In genomic region chr3:67930424-67931133, GRCm38 (mm10) we compare ENCODE assay signal across 29 mouse cellular contexts. TPM values are rescaled to one million over a fixed set of nuclear protein-coding genes. Genes with fewer than 3 reads are reported as not detected.
DNase-seq lines count a peak whose midpoint lies in the region; ATAC-seq and TF ChIP-seq lines count a peak whose summit lies in the region.
"Had no signal": no experiment of that assay in that cellular context is flagged by ENCODE, and none has a peak within 500 bp of the region (broad histone marks: within the 10 kb centered on the region; RNA-seq: fewer than 3 reads in every experiment).

No protein-coding gene starts in this region.

- no peak for TF ChIP-seq POLR2A in brain, embryonic 14.5 days (IDR thresholded peaks at IDR 0.05; ENCODE audit: borderline replicate concordance, extremely low read depth, insufficient read depth, insufficient read length, poor library complexity, severe bottlenecking)

- ATAC-seq in forebrain, postnatal 0 days: peak; percentile 12; the same call in 1 of the 2 replicates
- ATAC-seq in forebrain, embryonic 13.5 days: no peak
- ATAC-seq in hindbrain, embryonic 15.5 days (ENCODE audit: low FRiP score, low read depth): peak; percentile 69; the same call in 1 of the 2 replicates
- no peak for ATAC-seq in hindbrain, embryonic 11.5 days (ENCODE audit: low FRiP score)
- ATAC-seq: activated CD4-positive, CD25-positive, alpha-beta regulatory T cell, adult 4 months; Patski had no signal

- no peak overlapping the region for H3K4me3 ChIP-seq in forebrain, postnatal 0 days (ENCODE audit: low read depth, low read length)
- no peak overlapping the region for H3K4me3 ChIP-seq in forebrain, embryonic 13.5 days
- H3K4me3 ChIP-seq in hindbrain, embryonic 15.5 days: no peak overlapping the region
- no peak overlapping the region for H3K4me3 ChIP-seq in hindbrain, embryonic 11.5 days (ENCODE audit: low read depth, low read length)
- H3K4me3 ChIP-seq: embryonic facial prominence, embryonic 13.5 days; embryonic facial prominence, embryonic 15.5 days; erythroblast, embryonic 14.5 days; forebrain, embryonic 10.5 days; forebrain, embryonic 12.5 days had no signal

- H3K36me3 ChIP-seq in forebrain, postnatal 0 days (ENCODE audit: insufficient read depth): no peaks in the 10 kb centered on the region
- H3K36me3 ChIP-seq in forebrain, embryonic 13.5 days (ENCODE audit: poor library complexity, severe bottlenecking): no peaks in the 10 kb centered on the region
- H3K36me3 ChIP-seq in hindbrain, embryonic 15.5 days: no peaks in the 10 kb centered on the region
- H3K36me3 ChIP-seq in hindbrain, embryonic 11.5 days (ENCODE audit: control insufficient read depth, insufficient read depth, low read length): no peaks in the 10 kb centered on the region
- H3K36me3 ChIP-seq: embryonic facial prominence, embryonic 13.5 days; embryonic facial prominence, embryonic 15.5 days; forebrain, embryonic 10.5 days; forebrain, embryonic 12.5 days had no signal

- H3K27me3 ChIP-seq in forebrain, postnatal 0 days (ENCODE audit: insufficient read depth, low read length): no peaks in the 10 kb centered on the region
- H3K27me3 ChIP-seq in forebrain, embryonic 13.5 days: no peaks in the 10 kb centered on the region
- H3K27me3 ChIP-seq in hindbrain, embryonic 15.5 days: no peaks in the 10 kb centered on the region
- no peaks in the 10 kb centered on the region for H3K27me3 ChIP-seq in hindbrain, embryonic 11.5 days (ENCODE audit: control insufficient read depth, insufficient read depth, low read length)
- H3K27me3 ChIP-seq: embryonic facial prominence, embryonic 13.5 days; embryonic facial prominence, embryonic 15.5 days; forebrain, embryonic 12.5 days had no signal

- DNase-seq in forebrain, postnatal 0 days: no peak
- no peak for DNase-seq in hindbrain, embryonic 11.5 days (ENCODE audit: low spot score)
- DNase-seq in brain, embryonic 14.5 days (ENCODE audit: low read depth): peak; percentile 33
- no peak for DNase-seq in Muller cell, postnatal 12 days (ENCODE audit: inconsistent ontology term)
- DNase-seq: adrenal gland, adult 8-10 months; adrenal gland, postnatal 14 days; adrenal gland, postnatal 36 days; cerebellum, adult 11 months; cerebellum, adult 18-20 months; cerebellum, adult 8-10 months; cerebellum, adult 9-11 months; cerebellum, postnatal 14 days; cerebellum, postnatal 36 days; embryo, embryonic 11 days had no signal

- 68% methylated on average over 10 of the region's 10 CpGs for WGBS in forebrain, postnatal 0 days
- 75% methylated on average over 10 of the region's 10 CpGs for WGBS in forebrain, embryonic 13.5 days
- 64% methylated on average over 10 of the region's 10 CpGs for WGBS in hindbrain, embryonic 15.5 days
- 82% methylated on average over 10 of the region's 10 CpGs for WGBS in hindbrain, embryonic 11.5 days

- no peak for TF ChIP-seq CTCF in forebrain, postnatal 0 days (IDR thresholded peaks at IDR 0.05; ENCODE audit: low read depth)
- TF ChIP-seq CTCF in brain, embryonic 14.5 days (IDR thresholded peaks at IDR 0.05; ENCODE audit: borderline replicate concordance, extremely low read depth, insufficient read depth, insufficient read length): no peak

- H3K27ac ChIP-seq in forebrain, postnatal 0 days (ENCODE audit: low read depth, low read length): no peak overlapping the region
- no peak overlapping the region for H3K27ac ChIP-seq in forebrain, embryonic 13.5 days
- H3K27ac ChIP-seq in hindbrain, embryonic 15.5 days (replicated peaks): no peak overlapping the region
- H3K27ac ChIP-seq in hindbrain, embryonic 11.5 days (ENCODE audit: low read depth, low read length): no peak overlapping the region
- H3K27ac ChIP-seq: embryonic facial prominence, embryonic 13.5 days; embryonic facial prominence, embryonic 15.5 days; forebrain, embryonic 10.5 days; forebrain, embryonic 12.5 days had no signal

- H3K9ac ChIP-seq in forebrain, postnatal 0 days: no peak overlapping the region
- H3K9ac ChIP-seq in forebrain, embryonic 13.5 days: no peak overlapping the region
- no peak overlapping the region for H3K9ac ChIP-seq in hindbrain, embryonic 15.5 days
- H3K9ac ChIP-seq in hindbrain, embryonic 11.5 days (ENCODE audit: low read depth, low read length): no peak overlapping the region
- H3K9ac ChIP-seq: embryonic facial prominence, embryonic 13.5 days; embryonic facial prominence, embryonic 15.5 days; forebrain, embryonic 12.5 days had no signal

- H3K4me1 ChIP-seq in forebrain, postnatal 0 days (ENCODE audit: insufficient read depth): peaks cover 3% of the 10 kb centered on the region; the same call in 1 of the 2 replicates
- H3K4me1 ChIP-seq in forebrain, embryonic 13.5 days: peaks cover 4% of the 10 kb centered on the region; the same call in 1 of the 2 replicates
- no peaks in the 10 kb centered on the region for H3K4me1 ChIP-seq in hindbrain, embryonic 15.5 days (replicated peaks)
- H3K4me1 ChIP-seq in hindbrain, embryonic 11.5 days (replicated peaks; ENCODE audit: control insufficient read depth, insufficient read depth, low read length): no peaks in the 10 kb centered on the region
- H3K4me1 ChIP-seq: embryonic facial prominence, embryonic 13.5 days; embryonic facial prominence, embryonic 15.5 days had no signal

- H3K9me3 ChIP-seq in forebrain, postnatal 0 days (ENCODE audit: low read length): no peaks in the 10 kb centered on the region
- no peaks in the 10 kb centered on the region for H3K9me3 ChIP-seq in forebrain, embryonic 13.5 days (replicated peaks)
- H3K9me3 ChIP-seq in hindbrain, embryonic 15.5 days: no peaks in the 10 kb centered on the region
- no peaks in the 10 kb centered on the region for H3K9me3 ChIP-seq in hindbrain, embryonic 11.5 days (ENCODE audit: control insufficient read depth, low read length)
- H3K9me3 ChIP-seq: embryonic facial prominence, embryonic 13.5 days; embryonic facial prominence, embryonic 15.5 days; forebrain, embryonic 10.5 days; forebrain, embryonic 12.5 days had no signal

- H3K4me2 ChIP-seq in forebrain, postnatal 0 days (ENCODE audit: low read depth): no peak overlapping the region
- H3K4me2 ChIP-seq in forebrain, embryonic 13.5 days: no peak overlapping the region
- no peak overlapping the region for H3K4me2 ChIP-seq in hindbrain, embryonic 15.5 days
- H3K4me2 ChIP-seq in hindbrain, embryonic 11.5 days (replicated peaks; ENCODE audit: low read depth, low read length): no peak overlapping the region
- H3K4me2 ChIP-seq: embryonic facial prominence, embryonic 13.5 days; embryonic facial prominence, embryonic 15.5 days; forebrain, embryonic 12.5 days had no signal

RNA-seq across cellular contexts. Expression of gene Iqschfp, which starts 38.5 kb away (rescaled TPM):
- total RNA-seq in forebrain, postnatal 0 days (2014; rRNA removed): 8.6 and 8.8 TPM in 2 replicates
- 5.9 and 6.6 TPM in 2 replicates for polyA plus RNA-seq in forebrain, postnatal 0 days (2015; fragmentation: Nextera tagmentation; extraction: Ambion mirVana)
- polyA plus RNA-seq in forebrain, embryonic 13.5 days (2015; fragmentation: Nextera tagmentation; extraction: Ambion mirVana): 2.2 and 2.3 TPM in 2 replicates
- polyA plus RNA-seq in hindbrain, embryonic 15.5 days (2015; fragmentation: Nextera tagmentation; extraction: Ambion mirVana): 7.3 and 8.7 TPM in 2 replicates
- polyA plus RNA-seq in hindbrain, embryonic 11.5 days (2014; fragmentation: Nextera tagmentation; extraction: Ambion mirVana): 0.39 TPM in 1 of 2 replicates, not detected in the other
- 5.4 and 7.6 TPM in 2 replicates for polyA plus RNA-seq in brain, embryonic 14.5 days (2012; rRNA removed)
- total RNA-seq: adrenal gland, adult 18-20 months; adrenal gland, adult 8-10 months; adrenal gland, postnatal 14 days; adrenal gland, postnatal 36 days; common myeloid progenitor, adult 5-6 weeks; ES-E14; MEL had no signal
- polyA plus RNA-seq: activated CD4-positive, CD25-positive, alpha-beta regulatory T cell, adult 4 months; C2C12; embryonic facial prominence, embryonic 13.5 days; erythroblast, embryonic 14.5 days; Patski had no signal

RNA-seq across cellular contexts. Expression of gene Iqcj, which starts 38.6 kb away (rescaled TPM):
- 1.8 and 2.5 TPM in 2 replicates for total RNA-seq in forebrain, postnatal 0 days (2014; rRNA removed)
- 0.11 and 0.24 TPM in 2 replicates for polyA plus RNA-seq in forebrain, postnatal 0 days (2015; fragmentation: Nextera tagmentation; extraction: Ambion mirVana)
- polyA plus RNA-seq in forebrain, embryonic 13.5 days (2015; fragmentation: Nextera tagmentation; extraction: Ambion mirVana): 0.41 and 0.83 TPM in 2 replicates
- 0.75 and 1.1 TPM in 2 replicates for polyA plus RNA-seq in hindbrain, embryonic 15.5 days (2015; fragmentation: Nextera tagmentation; extraction: Ambion mirVana)
- not detected in 2 replicates for polyA plus RNA-seq in hindbrain, embryonic 11.5 days (2014; fragmentation: Nextera tagmentation; extraction: Ambion mirVana)
- 0.38 and 0.77 TPM in 2 replicates for polyA plus RNA-seq in brain, embryonic 14.5 days (2012; rRNA removed)
- total RNA-seq: adrenal gland, adult 18-20 months; adrenal gland, adult 8-10 months; adrenal gland, postnatal 14 days; adrenal gland, postnatal 36 days; common myeloid progenitor, adult 5-6 weeks; ES-E14; MEL had no signal
- polyA plus RNA-seq: activated CD4-positive, CD25-positive, alpha-beta regulatory T cell, adult 4 months; C2C12; embryonic facial prominence, embryonic 11.5 days; embryonic facial prominence, embryonic 13.5 days; embryonic facial prominence, embryonic 15.5 days; erythroblast, embryonic 14.5 days; Patski had no signal

Comparison
In these comparisons a context has a peak if more than half of its experiments do, and no peak if none do; other contexts are left out.
1. ATAC-seq: peak in forebrain, postnatal 0 days (single experiment) and hindbrain, embryonic 15.5 days (single experiment); none in forebrain, embryonic 13.5 days (single experiment) and hindbrain, embryonic 11.5 days (single experiment).